Mouse (Mus musculus) kidney, adult 2 months (tissue): Measurements from ENCODE around the gene Aagab.

ENCODE experiments used
- CTCF ChIP-seq: fragments of 200-500 bp; conservative IDR thresholded peaks from 2 replicates; pipeline ENCODE4 v1.5.1; 2011; ENCODE audit warnings: low read depth, mild to moderate bottlenecking, control low read depth, low read length, moderate library complexity, mixed read lengths; ENCODE audit not compliant: insufficient read depth, insufficient read length
- POLR2A ChIP-seq: fragments of 200-500 bp; IDR thresholded peaks from one replicate; pipeline ENCODE4 v1.6.1; 2011; ENCODE audit warnings: low read depth, low read length, control low read depth

DNA sequence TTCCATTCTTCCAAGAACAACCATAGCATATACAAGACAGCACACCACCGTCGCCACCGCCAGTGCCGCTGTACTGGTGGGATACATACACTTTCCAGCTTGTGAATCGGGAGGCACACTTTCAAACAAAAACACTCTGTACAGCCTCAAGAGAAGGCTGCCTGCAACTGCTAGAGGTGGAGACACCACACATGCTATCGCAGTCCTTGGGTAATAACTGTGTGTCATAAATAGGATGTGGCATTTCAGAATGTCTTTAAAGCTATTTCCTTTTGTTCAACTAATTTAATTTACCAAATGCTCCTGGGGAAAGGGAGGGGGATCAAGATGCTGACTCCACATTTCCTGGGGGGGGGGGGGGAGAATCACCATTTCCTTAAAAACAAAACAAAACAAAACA is 34.1 kb upstream of the Aagab start:
- TF ChIP-seq CTCF (no peak), POLR2A (no peak)
